Mouse (Mus musculus) hindbrain, embryonic 15.5 days (tissue): ENCODE measurements at regions not wholly inside any gene's neighbourhood (a gene's known extent, or its start where the extent isn't known, plus 50 kb on each side); places are given as distances from the start of the nearest gene placed in this dataset.
"Not testable (repeated sequence)": the region's sequence is repeated elsewhere in the genome, so short reads cannot be mapped to it uniquely, and the experiment has no call there.

Source experiments
- ATAC-seq: fragments of 200-750 bp; cut with Nextera tagmentation; 2 replicates; pipeline ENCODE4 v1.8.0; 2017; ENCODE audit warnings: low read depth, moderate number of reproducible peaks, moderate TSS enrichment; ENCODE audit not compliant: low FRiP score
- H3K27ac ChIP-seq: fragments of 300-500 bp; sonication (generic); replicated peaks from 2 replicates; pipeline ENCODE4 v1.5.1; 2015; ENCODE audit warnings: mild to moderate bottlenecking, inconsistent platforms
- H3K27me3 ChIP-seq: fragments of 300-500 bp; sonication (generic); 2 replicates; pipeline ENCODE4 v1.6.1; 2015; ENCODE audit warnings: control low read depth, inconsistent platforms
- H3K36me3 ChIP-seq: fragments of 300-500 bp; sonication (generic); 2 replicates; pipeline ENCODE4 v1.6.1; 2015; ENCODE audit warnings: control low read depth, inconsistent platforms
- H3K4me1 ChIP-seq: fragments of 300-500 bp; sonication (generic); replicated peaks from 2 replicates; pipeline ENCODE4 v1.6.1; 2015; ENCODE audit warnings: control low read depth, inconsistent platforms
- H3K4me2 ChIP-seq: fragments of 300-500 bp; sonication (generic); 2 replicates; pipeline ENCODE4 v1.6.1; 2015; ENCODE audit warnings: moderate library complexity, mild to moderate bottlenecking, inconsistent platforms
- H3K4me3 ChIP-seq: fragments of 300-500 bp; sonication (generic); 2 replicates; pipeline ENCODE4 v1.5.1; 2015; ENCODE audit warnings: mild to moderate bottlenecking, inconsistent platforms
- H3K9ac ChIP-seq: fragments of 300-500 bp; sonication (generic); 2 replicates; pipeline ENCODE4 v1.6.1; 2015; ENCODE audit warnings: inconsistent platforms
- H3K9me3 ChIP-seq: fragments of 300-500 bp; sonication (generic); 2 replicates; pipeline ENCODE4 v1.6.1; 2016; ENCODE audit warnings: control low read depth, inconsistent platforms
- WGBS: fragments of 180-500 bp; shearing (Covaris S2); methylation state at CpG from one replicate; pipeline ENCODE4 v1.1.7; 2015; 5-methylcytosine and 5-hydroxymethylcytosine counted together

DNA sequence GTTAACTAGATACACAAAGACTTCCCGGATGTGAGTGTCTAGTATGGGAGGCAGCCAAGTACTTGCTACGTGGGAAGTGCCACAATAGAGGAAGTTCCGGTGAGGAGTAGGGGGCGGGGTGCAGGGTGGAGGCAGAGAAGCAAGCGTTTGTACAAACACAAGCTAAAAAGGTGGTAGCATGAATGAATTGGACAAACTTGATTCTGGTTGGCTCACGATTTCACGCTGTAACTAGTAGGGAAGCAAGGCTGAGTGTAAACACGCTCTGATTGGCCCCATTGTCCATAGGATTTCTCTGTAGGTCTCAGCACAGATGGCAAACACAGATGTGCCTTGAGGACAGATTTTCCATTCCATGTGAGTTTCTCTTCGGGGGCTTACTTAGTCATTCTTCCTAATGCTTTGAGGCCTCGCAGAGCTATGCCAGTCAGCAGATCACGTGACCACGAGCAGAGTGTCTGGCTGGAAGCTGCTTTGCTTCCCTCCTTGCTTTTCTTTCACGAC lies 76.6 kb upstream of the Ptgfr start:
- Histone ChIP-seq H3K27me3 (no peaks in the 10 kb centered on the region), H3K4me3 (0 out of 2 replicates have a peak overlapping the region, but pooled peaks have one; percentile 13), H3K4me2 (peak overlapping the region; percentile 36), H3K36me3 (no peaks in the 10 kb centered on the region), H3K4me1 (no peaks in the 10 kb centered on the region), H3K9ac (no peak overlapping the region), H3K9me3 (no peaks in the 10 kb centered on the region), H3K27ac (peak overlapping the region; percentile 14; the same call in 1 of the 2 replicates)
- WGBS = 51% methylated on average over 13 of the region's 13 CpGs
- peak; percentile 83 for ATAC-seq

DNA sequence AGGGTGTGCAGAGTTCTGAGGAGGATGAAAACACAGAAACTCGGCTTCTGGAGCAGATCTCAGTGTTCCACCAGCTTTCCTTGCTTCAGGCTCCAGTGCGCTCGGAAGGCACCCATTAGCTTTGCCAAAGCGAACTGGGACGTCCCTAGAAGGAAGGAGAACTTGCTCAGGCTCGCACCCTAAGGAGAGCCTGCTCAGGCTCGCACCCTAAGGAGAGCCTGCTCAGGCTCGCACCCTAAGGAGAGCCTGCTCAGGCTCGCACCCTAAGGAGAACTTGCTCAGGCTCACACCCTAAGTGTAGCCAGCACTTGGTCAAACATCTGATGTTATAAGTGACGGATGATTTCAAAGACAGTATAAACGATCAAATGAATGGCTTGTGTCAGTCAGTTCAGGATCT lies 74.9 kb upstream of the Ptgfr start:
- H3K27ac ChIP-seq, ATAC-seq, H3K4me3 ChIP-seq, H3K9ac ChIP-seq, H3K4me1 ChIP-seq, H3K4me2 ChIP-seq, H3K9me3 ChIP-seq, H3K36me3 ChIP-seq, H3K27me3 ChIP-seq: not testable (repeated sequence)
- 86% methylated on average over 11 of the region's 11 CpGs for WGBS

DNA sequence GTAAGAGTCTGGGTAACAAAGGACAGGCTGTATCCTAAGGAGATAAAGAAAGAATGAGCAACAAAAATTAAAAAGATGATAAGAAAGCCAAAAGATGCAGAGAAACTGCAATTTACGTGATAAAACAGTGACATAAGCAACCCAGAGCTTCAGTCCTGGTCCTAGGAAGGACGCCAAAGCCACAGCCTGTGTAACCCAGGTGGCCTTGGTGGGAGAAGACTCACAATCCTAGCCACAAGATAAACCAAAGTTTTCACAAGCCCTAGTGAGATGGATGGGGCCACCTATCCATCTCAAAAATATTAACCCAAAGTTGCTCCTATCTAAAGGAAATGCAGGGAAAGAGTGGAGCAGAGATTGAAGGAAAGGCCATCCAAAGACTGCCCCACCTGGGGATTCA lies 73.4 kb upstream of the Ptgfr start:
- no peaks in the 10 kb centered on the region for H3K9me3 ChIP-seq
- no peaks in the 10 kb centered on the region for H3K4me1 ChIP-seq
- no peaks in the 10 kb centered on the region for H3K36me3 ChIP-seq
- no peak overlapping the region for H3K27ac ChIP-seq
- no peak overlapping the region for H3K9ac ChIP-seq
- H3K4me3 ChIP-seq = no peak overlapping the region
- H3K27me3 ChIP-seq = no peaks in the 10 kb centered on the region
- no peak overlapping the region for H3K4me2 ChIP-seq
- no peak for ATAC-seq
- WGBS = 95% methylated on average over 2 of the region's 2 CpGs

DNA sequence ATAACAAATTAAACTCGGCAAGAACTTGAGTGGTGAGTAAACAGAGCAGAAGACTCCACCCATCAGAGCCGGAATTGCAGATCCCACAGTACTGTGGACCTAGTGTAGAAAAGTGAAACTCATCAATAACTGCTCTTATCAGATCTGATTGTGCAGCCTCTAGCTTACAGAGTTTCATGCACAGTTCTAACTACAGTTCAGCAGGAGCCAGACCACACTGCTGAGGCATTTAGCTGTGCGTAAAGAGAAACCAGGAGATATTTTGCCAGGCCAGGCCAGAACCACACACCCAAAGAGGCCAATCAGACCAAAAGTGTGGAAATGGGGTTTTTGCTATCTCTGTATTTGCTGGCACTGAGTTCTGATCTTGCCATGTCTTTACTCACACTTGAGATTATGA lies 71.9 kb upstream of the Ptgfr start:
- Histone ChIP-seq H3K4me2 (no peak overlapping the region), H3K27ac (no peak overlapping the region), H3K36me3 (no peaks in the 10 kb centered on the region), H3K9ac (no peak overlapping the region), H3K9me3 (no peaks in the 10 kb centered on the region), H3K27me3 (no peaks in the 10 kb centered on the region), H3K4me3 (no peak overlapping the region), H3K4me1 (no peaks in the 10 kb centered on the region)
- 84% methylated on average over 3 of the region's 3 CpGs for WGBS
- no peak for ATAC-seq

DNA sequence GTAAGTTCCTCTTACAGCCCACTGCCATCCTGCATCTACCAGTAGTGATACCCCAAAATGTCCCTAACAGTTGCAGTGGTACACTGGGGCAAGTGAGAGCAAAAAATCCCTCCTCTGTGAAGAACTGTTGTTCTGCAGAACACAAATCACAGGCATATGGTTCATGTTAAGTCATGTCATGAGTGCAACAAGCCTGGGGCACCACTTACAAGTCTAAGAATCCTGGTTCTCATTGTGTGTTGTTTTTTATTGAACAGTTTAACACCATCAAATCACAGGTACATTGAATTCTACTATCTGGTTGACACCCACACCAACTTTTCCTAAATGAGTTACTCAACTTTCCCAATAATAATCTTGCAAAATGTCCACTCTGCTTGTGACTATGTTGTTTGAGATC lies 71.5 kb upstream of the Ptgfr start:
- no peak overlapping the region for H3K4me2 ChIP-seq
- H3K9me3 ChIP-seq = no peaks in the 10 kb centered on the region
- H3K36me3 ChIP-seq = no peaks in the 10 kb centered on the region
- ATAC-seq = no peak
- H3K27me3 ChIP-seq = no peaks in the 10 kb centered on the region
- H3K4me1 ChIP-seq = no peaks in the 10 kb centered on the region
- H3K27ac ChIP-seq = no peak overlapping the region
- H3K4me3 ChIP-seq = no peak overlapping the region
- H3K9ac ChIP-seq = no peak overlapping the region

DNA sequence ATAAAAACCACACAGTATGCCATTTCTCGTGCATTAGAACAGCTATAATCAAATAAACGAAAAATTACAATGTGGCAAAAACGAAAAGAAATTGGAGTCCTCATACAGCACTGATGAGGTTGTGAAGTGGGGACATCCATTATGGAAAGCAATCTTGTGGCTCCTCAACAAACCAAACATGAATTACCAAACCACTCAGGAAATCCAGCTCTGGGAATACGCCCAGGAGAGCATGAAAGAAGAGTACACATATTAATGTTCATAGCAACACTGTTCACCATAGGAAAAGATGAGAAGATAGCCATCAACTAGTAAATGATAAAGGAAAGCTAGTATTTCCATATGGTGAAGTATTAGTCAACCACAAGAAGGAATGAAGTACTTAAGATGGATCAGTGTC lies 68.3 kb upstream of the Ptgfr start:
- no peak overlapping the region for H3K4me2 ChIP-seq
- no peaks in the 10 kb centered on the region for H3K4me1 ChIP-seq
- WGBS = 88% methylated on average over 4 of the region's 4 CpGs
- H3K36me3 ChIP-seq = no peaks in the 10 kb centered on the region
- no peak overlapping the region for H3K27ac ChIP-seq
- H3K9me3 ChIP-seq = no peaks in the 10 kb centered on the region
- no peak overlapping the region for H3K4me3 ChIP-seq
- no peak overlapping the region for H3K9ac ChIP-seq
- H3K27me3 ChIP-seq = no peaks in the 10 kb centered on the region
- no peak for ATAC-seq

DNA sequence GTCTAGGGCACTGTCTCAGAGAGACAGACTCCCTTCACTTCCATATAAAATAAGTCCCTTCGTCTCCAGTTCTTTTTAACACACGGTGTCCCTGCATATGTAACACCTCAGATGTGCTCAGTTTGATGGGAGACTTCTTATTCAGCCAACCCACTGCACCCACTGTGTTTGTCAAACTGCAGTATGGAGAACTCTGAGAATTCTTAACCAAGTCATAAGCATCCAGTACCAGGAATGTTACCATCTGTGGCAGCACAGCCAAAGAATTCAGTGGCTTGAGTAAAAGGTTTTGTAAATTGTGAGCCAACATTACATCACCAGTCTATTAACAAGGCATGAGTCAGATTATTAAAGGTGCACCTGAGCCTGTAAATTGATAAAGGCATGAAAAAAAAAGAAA lies 65.7 kb upstream of the Ptgfr start:
- H3K4me3 ChIP-seq = no peak overlapping the region
- WGBS = 93% methylated on average over 2 of the region's 2 CpGs
- no peaks in the 10 kb centered on the region for H3K4me1 ChIP-seq
- H3K27me3 ChIP-seq = no peaks in the 10 kb centered on the region
- H3K27ac ChIP-seq = no peak overlapping the region
- ATAC-seq = no peak
- H3K4me2 ChIP-seq = no peak overlapping the region
- no peak overlapping the region for H3K9ac ChIP-seq
- no peaks in the 10 kb centered on the region for H3K9me3 ChIP-seq
- no peaks in the 10 kb centered on the region for H3K36me3 ChIP-seq

DNA sequence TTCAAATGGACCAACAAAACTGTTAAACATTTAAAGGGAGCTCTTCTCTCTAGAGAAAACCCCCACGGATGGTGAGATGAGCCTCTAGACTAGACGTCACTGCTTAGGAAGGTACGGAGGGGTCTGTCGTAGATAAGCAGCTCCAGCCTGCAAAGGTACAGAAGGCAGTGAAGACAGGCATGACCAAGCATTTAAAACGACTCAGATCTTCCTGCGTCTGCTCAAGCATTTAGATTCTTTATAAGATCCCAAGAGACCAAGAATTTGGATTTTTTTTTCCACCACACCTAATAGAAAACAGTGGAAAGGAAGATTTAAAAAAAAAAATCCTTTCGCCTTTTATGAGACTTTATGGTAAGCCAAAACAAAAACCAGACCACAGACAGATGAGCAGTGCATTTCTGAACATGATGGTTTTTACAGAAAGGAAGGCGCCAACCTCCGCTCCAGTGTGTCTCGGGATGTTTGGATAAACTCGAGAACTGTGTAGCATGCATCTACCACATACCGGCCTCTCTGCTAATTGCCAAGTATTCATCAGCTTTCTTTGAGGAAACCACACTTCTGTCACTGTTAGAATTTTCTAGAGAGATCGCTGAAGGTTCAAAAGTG lies 64.9 kb upstream of the Ptgfr start:
- H3K9ac ChIP-seq = no peak overlapping the region
- H3K4me3 ChIP-seq = no peak overlapping the region
- no peak overlapping the region for H3K27ac ChIP-seq
- no peaks in the 10 kb centered on the region for H3K4me1 ChIP-seq
- no peaks in the 10 kb centered on the region for H3K36me3 ChIP-seq
- ATAC-seq = no peak
- 76% methylated on average over 13 of the region's 13 CpGs for WGBS
- H3K4me2 ChIP-seq = no peak overlapping the region
- no peaks in the 10 kb centered on the region for H3K9me3 ChIP-seq
- no peaks in the 10 kb centered on the region for H3K27me3 ChIP-seq

DNA sequence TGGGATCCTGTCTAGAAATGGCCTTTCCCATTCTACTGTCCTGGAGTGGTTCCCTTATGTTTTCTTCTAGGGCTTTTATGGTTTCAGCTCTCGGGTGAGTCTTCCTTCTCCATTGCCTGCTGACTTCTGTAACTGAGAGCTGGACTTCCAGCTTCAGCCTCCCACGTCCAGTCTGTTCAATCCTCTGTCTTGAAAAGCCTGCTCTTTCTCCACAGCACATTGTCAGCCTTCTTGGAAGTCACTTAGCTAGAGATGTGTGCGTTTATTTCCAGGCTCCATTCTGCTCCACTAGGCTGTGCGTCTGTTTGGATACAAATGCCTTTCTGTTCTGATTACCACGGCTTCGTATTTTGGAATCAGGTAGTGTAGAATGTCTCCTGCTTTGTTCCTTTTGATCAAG lies 62.2 kb upstream of the Ptgfr start:
- Histone ChIP-seq H3K27me3 (no peaks in the 10 kb centered on the region), H3K4me1 (no peaks in the 10 kb centered on the region), H3K4me3 (no peak overlapping the region), H3K36me3 (no peaks in the 10 kb centered on the region), H3K9ac (no peak overlapping the region), H3K4me2 (no peak overlapping the region), H3K27ac (no peak overlapping the region), H3K9me3 (no peaks in the 10 kb centered on the region)
- no peak for ATAC-seq
- WGBS = 84% methylated on average over 6 of the region's 6 CpGs

DNA sequence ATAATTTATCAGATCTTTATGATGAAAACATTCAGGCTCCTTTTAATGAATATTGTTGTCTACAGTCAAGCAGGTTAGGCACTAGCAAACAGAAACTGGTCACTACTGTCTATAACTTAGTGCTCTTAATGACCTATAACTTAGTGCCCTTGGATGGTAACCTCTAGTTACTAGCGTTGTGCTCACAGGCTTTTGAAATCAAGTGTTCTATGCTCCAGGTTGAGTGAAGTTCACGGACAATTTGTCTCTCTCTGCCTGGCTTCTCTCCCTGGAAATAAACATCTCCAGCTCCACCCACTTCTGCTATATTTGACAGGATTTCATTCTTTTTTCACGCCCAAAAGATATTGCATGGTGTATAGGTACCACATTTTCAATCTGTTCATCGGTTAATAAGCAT lies 61.7 kb upstream of the Ptgfr start:
- Histone ChIP-seq H3K4me1 (no peaks in the 10 kb centered on the region), H3K4me3 (no peak overlapping the region), H3K27me3 (no peaks in the 10 kb centered on the region), H3K4me2 (no peak overlapping the region), H3K9ac (no peak overlapping the region), H3K27ac (no peak overlapping the region), H3K36me3 (no peaks in the 10 kb centered on the region), H3K9me3 (no peaks in the 10 kb centered on the region)
- WGBS = 94% methylated on average over 4 of the region's 4 CpGs
- ATAC-seq = no peak

DNA sequence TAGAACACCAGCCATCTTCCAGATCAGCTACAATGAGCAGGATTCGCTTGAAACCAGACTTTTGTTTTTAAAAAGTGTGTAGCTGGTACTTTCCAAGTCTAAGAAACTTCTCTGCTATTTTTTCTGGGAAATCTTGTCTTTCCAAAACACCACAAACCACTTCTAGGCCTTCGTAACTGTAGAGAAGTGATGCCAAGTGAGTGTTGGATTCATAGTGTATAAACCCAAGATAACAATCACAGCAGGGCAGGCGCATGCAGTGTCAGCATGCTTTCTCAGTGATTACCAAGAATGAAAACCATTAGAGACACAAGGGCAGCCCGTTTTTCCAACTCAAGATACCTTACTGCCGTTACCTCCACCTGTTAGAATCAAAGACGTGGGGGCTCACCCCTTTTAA lies 58.9 kb upstream of the Ptgfr start:
- no peak overlapping the region for H3K9ac ChIP-seq
- H3K27me3 ChIP-seq = no peaks in the 10 kb centered on the region
- no peak overlapping the region for H3K4me2 ChIP-seq
- no peaks in the 10 kb centered on the region for H3K36me3 ChIP-seq
- no peak for ATAC-seq
- peaks cover 8% of the 10 kb centered on the region for H3K4me1 ChIP-seq
- H3K9me3 ChIP-seq = no peaks in the 10 kb centered on the region
- 92% methylated on average over 6 of the region's 6 CpGs for WGBS
- no peak overlapping the region for H3K4me3 ChIP-seq
- no peak overlapping the region for H3K27ac ChIP-seq

DNA sequence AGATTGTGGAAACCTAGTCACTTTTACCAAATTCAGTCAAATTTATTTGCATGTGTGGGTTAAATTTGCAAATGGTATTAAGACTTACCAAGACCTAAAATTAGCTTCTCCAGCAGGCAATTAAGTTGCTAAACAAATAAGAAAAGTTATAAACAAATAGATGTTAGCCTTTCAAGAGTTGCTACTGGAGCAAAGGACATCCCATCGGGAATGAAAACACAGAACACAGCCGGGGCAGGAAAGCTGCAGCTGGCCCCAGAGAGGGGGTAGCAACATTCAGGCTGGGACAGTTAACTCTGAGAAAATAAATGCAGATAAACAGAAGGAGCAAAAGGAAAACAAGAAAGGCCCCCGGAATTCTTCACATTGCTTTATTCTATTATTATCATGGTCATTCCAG lies 57.3 kb upstream of the Ptgfr start:
- H3K27ac ChIP-seq = no peak overlapping the region
- H3K4me1 ChIP-seq = peaks cover 10% of the 10 kb centered on the region
- no peak for ATAC-seq
- H3K9ac ChIP-seq = no peak overlapping the region
- H3K4me3 ChIP-seq = no peak overlapping the region
- 60% methylated on average over 3 of the region's 3 CpGs for WGBS
- H3K4me2 ChIP-seq = no peak overlapping the region
- no peaks in the 10 kb centered on the region for H3K27me3 ChIP-seq
- no peaks in the 10 kb centered on the region for H3K36me3 ChIP-seq
- H3K9me3 ChIP-seq = no peaks in the 10 kb centered on the region
